Mouse (Mus musculus): ENCODE results near the gene Nudt1.

Nudt1 gene

GRCm38 (mm10) chr5:140383559-140383958, 62.1 kb downstream of the Nudt1 start:
- DNase-seq (ENCODE audit: low read depth, low spot score), result no peak

- DNase-seq (ENCODE audit: low read depth, low spot score), result no peak
These were observed 63.0 kb downstream of the Nudt1 start for GRCm38 (mm10) chr5:140384462-140384861.

GRCm38 (mm10) chr5:140387236-140387635, 65.8 kb downstream of the Nudt1 start:
- no peak for DNase-seq (ENCODE audit: low read depth, low spot score)

All from brain, embryonic 18.5 days (tissue).